Mouse (Mus musculus): ENCODE data around the gene S100a1.

The S100a1 gene

DNA sequence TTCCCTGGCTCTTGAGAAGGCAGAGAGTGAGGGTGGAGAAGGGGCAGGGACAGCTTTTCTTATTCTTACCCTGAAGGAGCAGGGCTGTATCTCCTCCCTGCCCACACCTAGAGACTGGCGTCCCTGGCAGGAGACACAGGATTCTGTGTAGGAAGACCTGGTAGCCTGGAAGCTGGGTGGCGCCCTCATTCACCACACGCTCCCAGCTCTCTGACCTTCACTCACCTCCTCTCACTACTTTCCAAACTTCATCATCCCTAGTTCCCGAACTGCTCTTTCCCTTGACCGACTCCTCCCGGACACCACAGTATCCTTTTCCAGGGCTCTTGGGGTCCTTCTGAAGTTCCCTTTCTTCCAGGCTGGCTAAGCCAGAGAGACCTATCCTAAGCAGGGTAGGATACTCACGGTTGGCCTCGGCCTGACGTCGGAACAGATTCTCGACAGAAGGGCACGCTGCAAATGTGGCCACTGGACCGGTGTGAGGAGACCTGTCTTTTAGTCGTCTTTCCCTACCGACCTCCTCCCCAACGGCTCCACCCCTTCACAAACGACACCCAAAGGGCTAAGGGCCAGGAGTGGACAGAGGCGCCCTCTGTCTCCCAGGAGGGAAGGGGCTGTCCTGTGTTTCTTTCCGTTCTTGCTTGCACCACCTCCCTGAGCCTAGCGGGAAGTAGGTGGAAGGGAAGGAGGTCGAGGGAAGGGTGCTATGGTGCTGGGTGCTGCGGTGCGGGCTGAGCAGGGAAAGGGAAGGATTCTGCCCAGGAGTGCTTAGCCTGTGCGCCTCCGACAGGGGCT lies at the start of gene S100a1, which contains the start of gene S100a13:
Gene S100a1 (minus strand): TSS at position 597 of the 795 bp plus-strand sequence.
Gene S100a13 (plus strand): TSS at position 640 of the 795 bp plus-strand sequence.
- CTCF ChIA-PET, result interaction anchor here in 2 of 4 experiments (0.8 to 2.6 kb wide), 7 partner anchors 8 to 196 kb away, joined by 3 to 24 read pairs (median 4); partner anchors contain the start of genes S100a14 (in 2 of the 2) and Snapin (in 2 of the 2)
- POLR2A ChIA-PET, result interaction anchor here (0.7 to 19.5 kb wide), 101 partner anchors 8 to 1939 kb away, joined by 3 to 802 read pairs (median 7); partner anchors contain the start of genes Ints3 (in 3 of the 4), S100a14 (in 3 of the 4), Slc27a3 (in 3 of the 4) and Snapin (in 3 of the 4)

DNA sequence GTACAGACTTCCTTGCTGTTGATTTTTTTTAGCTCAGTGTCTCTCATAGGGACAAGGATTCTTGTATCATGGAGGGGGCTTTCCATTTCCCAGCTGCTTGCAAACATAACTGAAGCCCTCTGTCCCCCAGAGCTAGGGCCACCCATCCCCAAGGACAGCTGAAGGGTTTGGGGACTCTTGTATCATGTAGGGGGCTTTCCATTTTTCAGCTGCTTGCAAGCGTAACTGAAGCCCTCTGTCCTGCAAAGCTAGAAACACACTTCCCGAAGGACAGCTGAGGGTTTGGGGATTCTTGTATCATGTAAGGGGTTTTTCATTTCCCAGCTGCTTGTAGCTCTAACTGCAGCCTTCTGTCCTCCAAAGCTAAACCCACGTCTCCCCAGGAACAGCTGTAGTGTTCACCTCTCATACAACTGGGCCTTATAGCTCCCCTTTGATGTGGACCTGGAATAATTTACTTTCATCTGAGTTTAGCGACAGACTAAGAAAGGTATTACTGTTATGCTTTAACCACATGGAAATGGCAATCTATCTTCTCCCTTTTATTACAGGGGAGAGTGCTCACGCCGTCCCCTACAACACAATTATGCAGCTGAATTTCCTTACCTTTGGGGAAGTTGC lies 45.9 kb upstream of the S100a1 start, which contains the start of gene S100a3:
Gene S100a3 (plus strand): TSS at position 571 of the 621 bp plus-strand sequence.
- ChIA-PET POLR2A (interaction anchor here in 3 of 4 experiments (0.6 to 2.0 kb wide), 6 partner anchors 23 to 199 kb away, joined by 3 to 11 read pairs (median 4); partner anchors contain the start of gene S100a16 (in 2 of the 3)), CTCF (interaction anchor here in 2 of 4 experiments (0.8 to 1.3 kb wide), 4 partner anchors 23 to 150 kb away, joined by 3 to 4 read pairs (median 3); partner anchors contain the start of gene Snapin (in 1 of the 2))

GRCm38 (mm10) chr3:90555954-90556353 lies 41.8 kb upstream of the S100a1 start:
- POLR2A ChIA-PET, result interaction anchor here in 1 of 4 experiments (1.6 kb wide), 1 partner anchor 63 kb away, joined by 4 read pairs; no protein-coding TSS in a partner anchor
- CTCF ChIA-PET, result interaction anchor here in 1 of 4 experiments (1.1 kb wide), 1 partner anchor 66 kb away, joined by 3 read pairs; the partner anchor contains the start of gene Snapin

DNA sequence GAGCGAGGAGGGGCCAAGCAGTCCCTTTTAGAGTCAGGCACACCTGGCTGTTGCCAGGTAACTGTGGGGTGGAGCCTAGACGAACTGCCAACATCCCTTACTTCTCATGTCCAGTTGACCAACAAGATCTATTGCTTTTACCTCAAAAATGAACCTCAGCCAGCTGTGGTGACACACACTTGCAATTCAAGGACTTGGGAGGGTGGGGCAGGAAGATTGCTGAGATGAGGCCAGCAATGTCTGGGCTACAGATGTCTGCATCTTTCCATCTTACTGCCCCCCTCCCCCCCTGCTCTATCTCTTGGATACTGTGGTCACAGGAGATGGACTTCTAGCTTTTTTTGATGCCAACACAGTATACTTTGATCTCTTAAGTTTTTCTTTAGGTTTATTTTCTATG lies 38.0 kb upstream of the S100a1 start:
- CTCF ChIA-PET, result no interaction called here
- POLR2A ChIA-PET, result interaction anchor here in 1 of 4 experiments (0.6 kb wide), 1 partner anchor 15 kb away, joined by 3 read pairs; no protein-coding TSS in a partner anchor

GRCm38 (mm10) chr3:90550421-90550790 lies 36.2 kb upstream of the S100a1 start:
- CTCF ChIA-PET, result interaction anchor here in 1 of 4 experiments (0.5 kb wide), 1 partner anchor 468 kb away, joined by 4 read pairs; no protein-coding TSS in a partner anchor
- POLR2A ChIA-PET, result interaction anchor here in 2 of 4 experiments (0.9 to 1.5 kb wide), 3 partner anchors 24 to 38 kb away, joined by 3 to 4 read pairs (median 3); partner anchors contain the start of gene S100a14 (in 1 of the 2)

- POLR2A ChIA-PET, result interaction anchor here in 2 of 4 experiments (0.8 to 1.5 kb wide), 3 partner anchors 24 to 60 kb away, joined by 3 to 4 read pairs (median 4); no protein-coding TSS in a partner anchor
- CTCF ChIA-PET, result interaction anchor here in 3 of 4 experiments (0.5 to 1.0 kb wide), 3 partner anchors 23 to 468 kb away, joined by 3 to 4 read pairs (median 4); partner anchors contain the start of gene S100a14 (in 1 of the 3)
These were observed 35.7 kb upstream of the S100a1 start for GRCm38 (mm10) chr3:90549676-90550420.

GRCm38 (mm10) chr3:90540904-90541303 lies 26.7 kb upstream of the S100a1 start:
- ChIA-PET POLR2A (interaction anchor here in 3 of 4 experiments (1.4 to 3.1 kb wide), 7 partner anchors 12 to 47 kb away, joined by 3 to 14 read pairs (median 8); partner anchors contain the start of gene Chtop (in 2 of the 3)), CTCF (interaction anchor here in 1 of 4 experiments (0.7 to 3.2 kb wide), 4 partner anchors 15 to 736 kb away, joined by 3 to 21 read pairs (median 3); partner anchors contain the start of genes S100a14 and Snapin)

DNA sequence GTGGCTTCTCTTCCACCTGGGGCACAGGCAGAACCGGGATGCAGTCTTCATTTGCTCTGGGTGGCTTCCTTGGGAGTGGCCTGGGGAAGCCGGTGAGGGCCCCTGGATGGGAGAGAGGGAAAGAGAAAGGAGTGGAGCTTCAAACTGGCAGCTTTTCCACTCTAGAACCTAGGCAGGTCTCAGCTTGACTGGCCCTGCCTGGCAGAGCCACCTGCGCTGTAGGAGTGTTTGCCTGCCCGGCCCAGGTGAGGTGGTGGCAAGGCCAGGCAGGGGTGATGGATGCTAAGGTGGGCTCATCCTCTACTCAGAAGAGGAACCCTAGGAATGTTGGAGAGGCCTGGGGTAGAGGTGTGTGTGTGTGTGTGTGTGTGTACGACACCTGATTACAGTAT lies 23.7 kb upstream of the S100a1 start:
- POLR2A ChIA-PET, result interaction anchor here in 3 of 4 experiments (0.6 to 3.1 kb wide), 10 partner anchors 10 to 50 kb away, joined by 3 to 19 read pairs (median 4); partner anchors contain the start of genes Chtop (in 2 of the 3) and S100a14 (in 1 of the 3)
- CTCF ChIA-PET, result interaction anchor here in 1 of 4 experiments (1.3 to 2.3 kb wide), 2 partner anchors 12 to 15 kb away, joined by 3 to 18 read pairs; partner anchors contain the start of gene S100a14

DNA sequence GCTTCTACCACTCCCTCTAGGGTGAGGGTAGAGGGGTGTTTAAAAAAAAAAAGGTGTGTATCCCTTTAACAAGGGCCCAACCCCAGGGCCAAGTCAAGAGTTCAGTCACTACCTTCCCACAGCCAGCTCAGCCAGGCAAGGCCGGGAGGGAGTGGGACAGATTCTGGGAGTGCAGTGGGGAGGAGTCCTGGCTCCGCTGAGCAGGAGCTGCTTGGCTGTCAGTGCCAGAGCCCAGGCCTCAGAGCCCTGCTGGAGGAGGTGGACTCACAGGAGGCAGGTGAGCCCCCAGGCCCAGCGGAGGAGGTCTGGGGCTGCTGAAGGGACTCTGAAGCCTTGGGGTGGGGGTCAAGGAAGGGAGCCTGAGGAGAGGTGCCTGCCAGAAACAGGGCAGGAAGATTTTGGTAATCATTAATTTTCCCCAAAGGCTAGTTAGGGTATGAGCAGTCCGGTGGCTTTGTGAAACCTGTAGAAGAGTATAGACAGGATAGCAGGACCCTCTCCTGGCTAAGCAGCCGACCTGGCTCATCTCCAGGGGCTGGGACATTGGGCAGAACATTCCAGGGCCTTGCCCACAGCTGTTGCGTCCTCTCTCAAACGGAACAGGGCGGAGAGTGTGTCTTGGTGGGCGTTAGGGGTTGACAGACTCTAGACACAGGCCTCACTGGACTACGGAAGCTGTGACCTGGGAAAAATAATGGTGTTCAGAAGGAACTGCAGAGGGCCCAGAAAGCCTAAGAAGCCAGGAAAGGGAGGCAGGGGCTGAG lies 23.1 kb upstream of the S100a1 start, which contains the start of gene S100a16:
Gene S100a16 (plus strand): TSS at position 114 of the 764 bp plus-strand sequence.
- POLR2A ChIA-PET, result interaction anchor here in 3 of 4 experiments (0.5 to 4.5 kb wide), 23 partner anchors 9 to 163 kb away, joined by 3 to 22 read pairs (median 4); partner anchors contain the start of genes S100a14 (in 3 of the 3), Chtop (in 2 of the 3) and Snapin (in 1 of the 3)
- CTCF ChIA-PET, result interaction anchor here (0.7 to 2.3 kb wide), 9 partner anchors 10 to 104 kb away, joined by 3 to 18 read pairs (median 3); partner anchors contain the start of genes S100a14 (in 2 of the 4) and Snapin (in 1 of the 4)

GRCm38 (mm10) chr3:90535446-90535845 lies 21.3 kb upstream of the S100a1 start:
- CTCF ChIA-PET, result no interaction called here
- POLR2A ChIA-PET, result interaction anchor here in 3 of 4 experiments (1.0 to 4.5 kb wide), 6 partner anchors 10 to 27 kb away, joined by 3 to 22 read pairs (median 14); partner anchors contain the start of genes Chtop (in 1 of the 3), S100a1 (in 1 of the 3), S100a13 (in 1 of the 3) and S100a14 (in 1 of the 3)

DNA sequence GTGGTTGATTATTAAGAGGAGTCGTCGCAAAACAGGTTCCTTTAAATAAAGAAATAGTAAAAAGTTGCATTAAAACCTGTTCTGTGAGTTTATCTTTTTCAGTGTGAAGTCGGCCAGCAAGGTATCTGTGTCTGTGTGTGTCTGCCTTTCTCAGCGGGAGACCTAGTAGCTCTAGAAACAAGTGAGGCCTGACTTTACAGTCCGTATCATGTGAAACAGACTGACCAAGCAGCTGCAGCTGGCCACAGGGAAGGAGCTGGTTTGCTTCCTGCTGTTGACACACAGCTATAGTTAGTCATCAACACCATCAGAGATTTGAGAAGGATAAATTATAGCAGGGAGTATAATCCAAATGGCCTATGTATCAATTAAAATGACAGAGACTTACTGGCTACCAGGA lies 17.5 kb upstream of the S100a1 start:
- CTCF ChIA-PET, result interaction anchor here in 2 of 4 experiments (0.5 to 0.6 kb wide), 2 partner anchors 32 to 34 kb away, joined by 3 read pairs; no protein-coding TSS in a partner anchor
- POLR2A ChIA-PET, result interaction anchor here in 1 of 4 experiments (0.9 to 1.8 kb wide), 2 partner anchors 9 to 90 kb away, joined by 3 to 4 read pairs; no protein-coding TSS in a partner anchor

DNA sequence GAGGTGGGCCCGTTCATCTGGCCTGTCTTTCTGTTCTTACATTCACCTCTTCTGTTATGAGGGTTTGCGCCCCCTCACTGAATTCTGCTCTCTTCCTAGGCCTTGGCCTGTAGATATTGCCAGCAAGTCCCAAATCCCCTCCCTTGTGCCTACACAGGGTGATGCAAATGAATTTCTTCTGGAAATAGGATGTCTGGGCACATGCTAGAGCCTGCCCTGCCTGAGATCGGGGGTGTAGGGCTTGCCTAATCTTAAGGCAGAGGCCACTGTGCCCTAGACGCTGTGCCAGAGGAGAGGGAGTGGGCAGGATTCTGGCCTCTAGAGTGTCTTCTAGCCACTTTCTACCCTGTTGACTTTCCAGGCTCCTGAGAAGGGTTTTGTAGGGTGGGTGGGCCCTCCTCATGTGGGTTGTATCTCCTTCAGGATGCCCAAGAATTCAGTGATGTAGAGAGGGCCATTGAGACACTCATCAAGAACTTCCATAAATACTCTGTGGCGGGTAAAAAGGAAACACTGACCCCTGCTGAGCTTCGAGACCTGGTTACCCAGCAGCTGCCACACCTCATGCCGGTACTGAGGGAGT lies 13.2 kb upstream of the S100a1 start:
- ChIA-PET CTCF (interaction anchor here in 3 of 4 experiments (0.6 to 3.5 kb wide), 9 partner anchors 9 to 182 kb away, joined by 3 to 21 read pairs (median 9); partner anchors contain the start of gene S100a16 (in 2 of the 3)), POLR2A (interaction anchor here in 3 of 4 experiments (0.6 to 9.3 kb wide), 24 partner anchors 8 to 73 kb away, joined by 3 to 200 read pairs (median 6); partner anchors contain the start of genes Chtop (in 3 of the 3), S100a1 (in 3 of the 3), S100a13 (in 3 of the 3) and S100a16 (in 2 of the 3))

DNA sequence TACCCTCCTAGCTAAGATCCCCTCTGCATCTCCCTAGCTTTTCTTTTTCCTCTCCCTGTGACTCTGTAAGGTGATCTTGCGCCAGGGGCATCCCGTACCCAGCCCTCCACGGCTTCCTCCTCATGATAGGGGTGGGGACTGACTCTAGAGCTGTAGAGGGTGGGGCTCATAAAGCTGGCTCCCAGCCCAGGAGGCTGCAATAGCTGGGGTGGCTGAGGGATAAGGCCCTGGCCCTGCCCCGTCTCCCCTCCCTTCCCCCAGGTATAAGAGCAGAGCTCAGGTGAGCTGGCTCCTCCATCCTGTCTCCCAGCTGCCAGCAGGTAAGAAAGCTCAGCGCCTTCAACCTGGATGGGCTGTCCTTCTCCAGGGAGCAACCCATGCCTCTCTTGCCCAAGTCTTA lies 12.4 kb upstream of the S100a1 start, which contains the start of gene S100a14:
Gene S100a14 (plus strand): TSS at position 277 of the 400 bp plus-strand sequence.
- POLR2A ChIA-PET, result interaction anchor here in 3 of 4 experiments (0.6 to 9.3 kb wide), 28 partner anchors 9 to 86 kb away, joined by 3 to 200 read pairs (median 6); partner anchors contain the start of genes Chtop (in 3 of the 3), S100a1 (in 3 of the 3), S100a13 (in 3 of the 3) and S100a16 (in 3 of the 3)
- CTCF ChIA-PET, result interaction anchor here (0.6 to 3.5 kb wide), 21 partner anchors 10 to 183 kb away, joined by 3 to 24 read pairs (median 4); partner anchors contain the start of genes S100a16 (in 3 of the 4) and S100a6 (in 1 of the 4)

- POLR2A ChIA-PET, result interaction anchor here in 3 of 4 experiments (0.6 to 9.3 kb wide), 30 partner anchors 8 to 137 kb away, joined by 3 to 200 read pairs (median 6); partner anchors contain the start of genes Chtop (in 3 of the 3), S100a1 (in 3 of the 3), S100a13 (in 3 of the 3) and S100a16 (in 3 of the 3)
- CTCF ChIA-PET, result interaction anchor here (0.6 to 3.5 kb wide), 30 partner anchors 10 to 184 kb away, joined by 3 to 24 read pairs (median 4); partner anchors contain the start of genes S100a16 (in 3 of the 4), S100a6 (in 1 of the 4) and Snapin (in 1 of the 4)
These were observed 11.9 kb upstream of the S100a1 start for GRCm38 (mm10) chr3:90526076-90526475.
